Mouse (Mus musculus): Measurements from ENCODE around the gene Zfp646.

- TF ChIP-seq POLR2A (IDR thresholded peaks at IDR 0.05; ENCODE audit: low read depth, low read length): no peak
- no peak for TF ChIP-seq CTCF (IDR thresholded peaks at IDR 0.05; ENCODE audit: borderline replicate concordance, insufficient read depth, low read length)
Measured at GRCm38 (mm10) chr7:127912938-127913337, 36.9 kb downstream of the Zfp646 start.
